Mouse (Mus musculus) heart, embryonic 16.5 days (tissue): ENCODE data around the gene Thg1l. TPM values are rescaled to one million over a fixed set of nuclear protein-coding genes. Genes with fewer than 3 reads are reported as not detected.

Source experiments
- ATAC-seq: fragments of 200-750 bp; cut with Nextera tagmentation; replicated peaks from 2 replicates; pipeline ENCODE4 v1.8.0; 2017; ENCODE audit warnings: moderate number of reproducible peaks; ENCODE audit not compliant: insufficient read depth, low FRiP score; ENCODE audit errors: extremely low read depth
- H3K27ac ChIP-seq: fragments of 300-500 bp; sonication (generic); 2 replicates; pipeline ENCODE4 v1.5.1; 2014; ENCODE audit warnings: mild to moderate bottlenecking, low read length, control low read depth, moderate library complexity
- H3K27me3 ChIP-seq: fragments of 300-500 bp; sonication (generic); 2 replicates; pipeline ENCODE4 v1.6.1; 2014; ENCODE audit warnings: low read length, mixed read lengths; ENCODE audit not compliant: control insufficient read depth, insufficient read depth
- H3K36me3 ChIP-seq: fragments of 300-500 bp; sonication (generic); 2 replicates; pipeline ENCODE4 v1.6.1; 2014; ENCODE audit not compliant: control insufficient read depth, insufficient read depth
- H3K4me1 ChIP-seq: fragments of 300-500 bp; sonication (generic); 2 replicates; pipeline ENCODE4 v1.6.1; 2014; ENCODE audit warnings: low read length, mixed read lengths; ENCODE audit not compliant: control insufficient read depth, insufficient read depth
- H3K4me2 ChIP-seq: fragments of 300-500 bp; sonication (generic); 2 replicates; pipeline ENCODE4 v1.6.1; 2014; ENCODE audit warnings: low read depth, mild to moderate bottlenecking, control low read depth, low read length
- H3K4me3 ChIP-seq: fragments of 300-500 bp; sonication (generic); 2 replicates; pipeline ENCODE4 v1.5.1; 2014; ENCODE audit warnings: mild to moderate bottlenecking, control low read depth, low read length
- H3K9ac ChIP-seq: fragments of 300-500 bp; sonication (generic); 2 replicates; pipeline ENCODE4 v1.6.1; 2014; ENCODE audit warnings: low read length, control low read depth
- H3K9me3 ChIP-seq: fragments of 300-500 bp; sonication (generic); replicated peaks from 2 replicates; pipeline ENCODE4 v1.6.1; 2016; ENCODE audit warnings: low read length; ENCODE audit not compliant: control insufficient read depth
- WGBS: fragments of 180-500 bp; shearing (Covaris S2); extraction: QIAGEN DNeasy Blood & Tissue Kit; methylation state at CpG from one replicate; pipeline ENCODE4 v1.1.7; 2014; 5-methylcytosine and 5-hydroxymethylcytosine counted together
- polyA plus RNA-seq: library from polyadenylated mRNA; unstranded; fragments of >200 nt; fragmentation: Nextera tagmentation; extraction: Ambion mirVana; gene quantifications from 2 replicates; pipeline ENCODE4 v1.2.1, GENCODE M21; 2015

Gene Thg1l
- polyA plus RNA-seq, 1 experiment from 2014 or later, result 7.4 TPM

GRCm38 (mm10) chr11:45966896-45967295, 11.6 kb upstream of the Thg1l start:
- Histone ChIP-seq H3K36me3 (no peaks in the 10 kb centered on the region), H3K9ac (no peak overlapping the region), H3K4me1 (no peaks in the 10 kb centered on the region), H3K27me3 (no peaks in the 10 kb centered on the region), H3K9me3 (no peaks in the 10 kb centered on the region), H3K4me3 (no peak overlapping the region), H3K4me2 (no peak overlapping the region), H3K27ac (no peak overlapping the region)
- WGBS, result 75% methylated on average over 4 of the region's 4 CpGs
- no peak for ATAC-seq

DNA sequence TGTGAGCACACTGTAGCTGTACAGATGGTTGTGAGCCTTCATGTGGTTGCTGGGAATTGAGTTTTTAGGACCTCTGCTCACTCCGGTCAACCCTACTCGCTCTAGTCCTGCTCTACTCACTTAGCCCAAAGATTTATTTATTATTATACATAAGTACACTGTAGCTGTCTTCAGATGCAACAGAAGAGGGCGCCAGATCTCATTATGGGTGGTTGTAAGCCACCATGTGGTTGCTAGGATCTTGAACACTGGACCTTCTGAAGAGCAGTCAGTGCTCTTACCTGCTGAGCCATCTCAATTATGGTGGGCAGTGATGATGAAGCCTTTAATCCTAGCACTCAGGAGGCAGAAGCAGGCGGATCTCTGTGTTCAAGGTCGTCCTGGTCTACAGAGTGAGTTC, 4.7 kb upstream of the Thg1l start:
- 80% methylated on average over 5 of the region's 5 CpGs for WGBS

GRCm38 (mm10) chr11:45959598-45959997, 4.3 kb upstream of the Thg1l start:
- no peak overlapping the region for H3K9ac ChIP-seq
- no peaks in the 10 kb centered on the region for H3K27me3 ChIP-seq
- H3K4me3 ChIP-seq, result no peak overlapping the region
- no peaks in the 10 kb centered on the region for H3K9me3 ChIP-seq
- H3K4me1 ChIP-seq, result no peaks in the 10 kb centered on the region; the same call in 1 of the 2 replicates
- 78% methylated on average over 3 of the region's 3 CpGs for WGBS
- H3K4me2 ChIP-seq, result no peak overlapping the region
- no peak for ATAC-seq
- H3K27ac ChIP-seq, result no peak overlapping the region
- H3K36me3 ChIP-seq, result no peaks in the 10 kb centered on the region

More for the DNA sequence above, 4.7 kb upstream of the Thg1l start:
- H3K27ac ChIP-seq, result no peak overlapping the region
- H3K9ac ChIP-seq, result no peak overlapping the region
- no peak overlapping the region for H3K4me2 ChIP-seq
- no peaks in the 10 kb centered on the region for H3K4me1 ChIP-seq
- H3K36me3 ChIP-seq, result no peaks in the 10 kb centered on the region
- no peaks in the 10 kb centered on the region for H3K27me3 ChIP-seq
- ATAC-seq, result no peak
- no peak overlapping the region for H3K4me3 ChIP-seq
- no peaks in the 10 kb centered on the region for H3K9me3 ChIP-seq

DNA sequence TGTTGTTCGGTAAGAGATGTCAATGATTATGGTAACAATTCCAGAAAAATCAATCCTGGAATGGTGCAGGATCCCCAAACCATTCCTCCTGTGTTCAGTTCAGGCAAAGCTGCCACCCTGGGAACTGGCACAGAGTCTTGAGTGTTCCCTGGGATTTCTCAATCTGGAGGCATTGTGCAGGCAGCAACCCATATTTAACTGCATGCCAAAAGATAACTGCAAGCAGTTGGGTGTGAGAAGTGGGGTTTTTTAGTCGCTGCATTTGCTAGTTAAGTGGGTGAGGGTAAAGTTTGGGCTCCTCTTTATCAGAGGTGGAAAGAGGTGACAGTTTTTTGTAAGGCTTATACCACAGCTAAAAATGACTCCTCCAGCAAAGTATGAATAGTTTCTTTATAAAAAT, 7.8 kb downstream of the Thg1l start:
- 68% methylated on average over 2 of the region's 2 CpGs for WGBS
- Histone ChIP-seq H3K4me2 (no peak overlapping the region), H3K9ac (no peak overlapping the region), H3K9me3 (no peaks in the 10 kb centered on the region), H3K4me1 (peaks cover 13% of the 10 kb centered on the region), H3K36me3 (peaks cover 14% of the 10 kb centered on the region), H3K27ac (no peak overlapping the region), H3K27me3 (no peaks in the 10 kb centered on the region), H3K4me3 (no peak overlapping the region)
- ATAC-seq, result no peak

GRCm38 (mm10) chr11:45946796-45947195, 8.5 kb downstream of the Thg1l start:
- Histone ChIP-seq H3K9ac (no peak overlapping the region), H3K36me3 (peaks cover 14% of the 10 kb centered on the region), H3K4me1 (peaks cover 13% of the 10 kb centered on the region), H3K27ac (no peak overlapping the region), H3K4me2 (no peak overlapping the region), H3K27me3 (no peaks in the 10 kb centered on the region), H3K9me3 (no peaks in the 10 kb centered on the region), H3K4me3 (no peak overlapping the region)
- WGBS, result 82% methylated on average over 4 of the region's 4 CpGs
- ATAC-seq, result no peak

GRCm38 (mm10) chr11:45944643-45945156, 10.6 kb downstream of the Thg1l start, which contains the start of gene Lsm11:
Gene Lsm11, minus strand, starts transcription at chr11:45944935.
- Histone ChIP-seq H3K36me3 (peaks cover 5% of the 10 kb centered on the region), H3K9ac (peak within 1 kb of the TSS; percentile 92), H3K27ac (peak within 1 kb of the TSS; percentile 40), H3K27me3 (no peaks in the 10 kb centered on the region), H3K9me3 (no peaks in the 10 kb centered on the region), H3K4me3 (peak within 1 kb of the TSS; percentile 72), H3K4me1 (peaks cover 13% of the 10 kb centered on the region), H3K4me2 (peak within 1 kb of the TSS; percentile 92)
- peak; percentile 90 for ATAC-seq
- WGBS, result under 1% methylated on average over 51 of the region's 55 CpGs

DNA sequence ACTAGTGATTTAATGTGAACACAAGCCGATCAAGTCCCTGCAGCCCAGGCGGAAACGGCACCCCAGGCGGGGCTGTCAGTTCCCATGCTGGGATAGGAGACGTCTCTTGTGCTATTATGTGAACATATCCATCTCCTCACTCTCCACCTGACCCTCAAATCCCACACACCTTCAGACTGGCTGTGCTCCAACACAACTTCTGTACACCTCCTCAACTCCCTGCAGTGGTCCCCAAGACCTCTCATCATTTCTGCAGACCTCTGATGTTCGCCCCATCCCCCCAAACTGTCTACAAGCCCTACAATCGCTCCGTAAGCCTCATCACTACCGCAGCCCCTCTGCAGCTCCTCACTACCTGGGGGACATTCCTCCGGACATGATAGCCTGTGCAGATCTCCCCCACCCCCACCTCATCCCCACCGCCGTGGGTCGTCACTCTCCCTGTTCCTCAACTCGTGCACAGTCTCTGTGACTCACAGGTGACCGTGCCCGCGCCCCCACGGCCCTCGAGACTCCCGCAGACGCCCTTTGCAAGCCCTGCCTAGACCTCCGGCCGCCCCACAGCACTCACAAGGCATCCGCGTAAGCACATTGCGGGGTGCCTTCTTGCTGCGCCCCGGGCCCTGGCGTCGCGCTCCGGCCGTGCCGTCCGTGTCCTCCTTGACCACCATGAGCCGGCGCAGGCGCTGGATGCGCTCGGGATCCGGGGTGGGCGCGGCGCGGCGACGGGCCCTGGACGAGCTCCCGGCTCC, 11.2 kb downstream of the Thg1l start:
- ATAC-seq, result peak; percentile 59
- WGBS, result under 1% methylated on average over 49 of the region's 49 CpGs
- Histone ChIP-seq H3K9ac (peak overlapping the region; percentile 92), H3K27ac (peak overlapping the region; percentile 40), H3K4me3 (peak overlapping the region; percentile 72), H3K27me3 (no peaks in the 10 kb centered on the region), H3K4me2 (peak overlapping the region; percentile 92), H3K36me3 (0 out of 2 replicates have a peak, but pooled peaks cover 2% of the 10 kb centered on the region), H3K4me1 (peaks cover 13% of the 10 kb centered on the region), H3K9me3 (no peaks in the 10 kb centered on the region)

GRCm38 (mm10) chr11:45943108-45943705, 12.1 kb downstream of the Thg1l start:
- peaks cover 13% of the 10 kb centered on the region for H3K4me1 ChIP-seq
- WGBS, result 47% methylated on average over 7 of the region's 7 CpGs

DNA sequence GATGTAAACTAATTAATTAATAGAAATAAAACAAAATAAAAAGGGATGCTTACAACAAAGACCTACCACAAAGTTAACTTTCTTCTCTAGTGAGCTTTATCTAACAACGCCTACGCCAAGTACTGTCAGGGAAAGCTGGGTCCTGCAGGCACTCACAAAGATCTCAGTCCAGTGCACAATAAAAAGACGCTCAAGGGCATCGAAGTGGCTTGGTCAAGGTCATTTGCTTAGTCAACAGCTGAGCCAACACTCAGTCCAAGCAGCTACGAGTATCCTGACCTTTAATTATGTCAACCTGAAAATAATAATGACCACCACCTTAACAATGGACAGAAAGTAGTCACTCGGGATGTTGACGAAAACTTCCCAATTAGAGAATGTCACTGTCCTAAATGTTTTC, 13.0 kb downstream of the Thg1l start:
- H3K4me1 ChIP-seq, result peaks cover 13% of the 10 kb centered on the region
- peaks cover 2% of the 10 kb centered on the region; the same call in 1 of the 2 replicates for H3K36me3 ChIP-seq
- no peak for ATAC-seq
- no peak overlapping the region for H3K4me3 ChIP-seq
- H3K9ac ChIP-seq, result no peak overlapping the region
- no peaks in the 10 kb centered on the region for H3K27me3 ChIP-seq
- no peak overlapping the region for H3K27ac ChIP-seq
- H3K4me2 ChIP-seq, result no peak overlapping the region
- 82% methylated on average over 7 of the region's 7 CpGs for whole genome bisulfite sequencing
- no peaks in the 10 kb centered on the region for H3K9me3 ChIP-seq

More at GRCm38 (mm10) chr11:45943108-45943705, 12.1 kb downstream of the Thg1l start:
- peak overlapping the region; percentile 72 for H3K4me3 ChIP-seq
- peak overlapping the region; percentile 92 for H3K4me2 ChIP-seq
- no peaks in the 10 kb centered on the region for H3K9me3 ChIP-seq
- no peak overlapping the region for H3K27ac ChIP-seq
- H3K9ac ChIP-seq, result peak overlapping the region; percentile 92
- H3K36me3 ChIP-seq, result no peaks in the 10 kb centered on the region
- ATAC-seq, result no peak
- H3K27me3 ChIP-seq, result no peaks in the 10 kb centered on the region
